Mouse (Mus musculus) activated CD4-positive, CD25-positive, alpha-beta regulatory T cell, adult 4 months (primary cell): ENCODE measurements around the gene Dhps. TPM values are rescaled to one million over a fixed set of nuclear protein-coding genes. Genes with fewer than 3 reads are reported as not detected.
"Not testable (repeated sequence)": the region's sequence is repeated elsewhere in the genome, so short reads cannot be mapped to it uniquely, and the experiment has no call there.

ENCODE experiments used
- ATAC-seq: one replicate; pipeline ENCODE4 v1.8.0; 2017
- polyA plus RNA-seq, 2 experiments: library from polyadenylated mRNA; unstranded; fragments of 100-300 nt; shearing (Covaris generic); gene quantifications; one replicate each; pipeline ENCODE4 v1.2.1; 2017

The Dhps gene
- polyA plus RNA-seq, 2 experiments from 2014 or later, result 28.3 to 29.8 TPM

DNA sequence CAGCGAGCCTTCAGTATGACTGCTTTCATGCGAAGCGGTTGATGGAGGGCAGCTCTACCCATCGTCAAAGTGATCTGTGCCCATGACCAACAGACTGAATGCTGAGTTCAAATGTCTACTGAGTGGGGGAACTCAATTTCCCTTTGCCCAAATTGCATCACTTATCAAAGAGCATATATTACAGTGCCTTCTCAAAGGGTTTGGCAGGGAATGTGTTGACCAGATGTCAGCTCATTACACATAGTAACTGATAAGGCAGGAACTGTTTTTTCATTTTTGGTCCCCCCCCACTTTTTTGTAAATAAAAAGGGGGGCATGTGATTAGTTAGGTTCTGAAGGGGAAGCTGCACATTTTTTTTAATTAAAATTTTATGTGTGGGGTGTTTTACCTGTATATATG is 9.0 kb upstream of the Dhps start:
- no peak for ATAC-seq

- no peak for ATAC-seq
Observed at GRCm38 (mm10) chr8:85065213-85065612, 6.3 kb upstream of the Dhps start.

- ATAC-seq, result no peak
Observed at GRCm38 (mm10) chr8:85067155-85067554, 4.4 kb upstream of the Dhps start.

GRCm38 (mm10) chr8:85067982-85068381 is 3.6 kb upstream of the Dhps start, which contains the start of gene Gm5741:
TSS of gene Gm5741 (minus strand) at chr8:85067982.
- no peak for ATAC-seq

GRCm38 (mm10) chr8:85071041-85071440 is 516 bp upstream of the Dhps start:
- no peak for ATAC-seq

- ATAC-seq, result no peak
Observed at GRCm38 (mm10) chr8:85072364-85072929, 890 bp downstream of the Dhps start.

DNA sequence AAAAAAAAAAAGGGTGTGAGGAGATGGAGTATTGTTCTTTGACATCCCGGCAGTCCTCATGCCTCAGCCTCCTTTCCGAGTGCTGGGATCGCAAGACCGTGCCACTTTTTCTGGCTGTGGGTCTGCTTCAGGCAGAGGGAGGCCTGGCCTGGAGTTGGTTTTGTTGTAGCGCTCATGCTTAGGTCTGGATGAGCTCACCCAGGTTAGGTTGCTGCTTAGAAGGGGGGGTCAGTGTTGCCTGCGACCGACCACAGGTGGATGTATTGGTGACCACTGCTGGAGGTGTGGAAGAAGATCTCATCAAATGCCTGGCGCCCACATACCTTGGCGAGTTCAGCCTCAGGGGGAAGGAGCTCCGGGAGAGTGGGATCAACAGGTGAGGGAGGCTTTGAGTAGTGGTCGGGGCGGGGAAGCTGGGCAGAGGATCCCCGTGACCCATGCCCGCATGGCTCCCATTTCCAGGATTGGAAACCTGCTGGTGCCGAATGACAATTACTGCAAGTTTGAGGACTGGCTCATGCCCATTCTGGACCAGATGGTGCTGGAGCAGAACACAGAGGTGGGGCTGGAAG is 1.6 kb downstream of the Dhps start:
- no peak for ATAC-seq

DNA sequence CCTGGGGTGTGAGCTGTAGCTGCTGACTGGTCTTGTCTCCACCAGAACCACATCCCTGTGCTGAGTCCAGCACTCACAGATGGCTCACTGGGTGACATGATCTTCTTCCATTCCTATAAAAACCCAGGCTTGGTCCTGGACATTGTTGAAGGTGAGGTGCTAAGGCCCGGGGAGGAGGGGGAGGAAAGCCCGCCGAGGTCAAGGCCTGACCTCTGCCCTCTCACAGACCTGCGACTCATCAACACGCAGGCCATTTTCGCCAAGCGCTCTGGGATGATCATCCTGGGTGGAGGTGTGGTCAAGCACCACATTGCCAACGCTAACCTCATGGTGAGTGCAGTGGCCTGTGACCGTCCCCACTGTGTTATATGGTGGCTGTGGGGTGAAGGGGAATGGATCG is 2.6 kb downstream of the Dhps start:
- ATAC-seq, result no peak

- no peak for ATAC-seq
Observed at GRCm38 (mm10) chr8:85074617-85075016, 3.1 kb downstream of the Dhps start.

DNA sequence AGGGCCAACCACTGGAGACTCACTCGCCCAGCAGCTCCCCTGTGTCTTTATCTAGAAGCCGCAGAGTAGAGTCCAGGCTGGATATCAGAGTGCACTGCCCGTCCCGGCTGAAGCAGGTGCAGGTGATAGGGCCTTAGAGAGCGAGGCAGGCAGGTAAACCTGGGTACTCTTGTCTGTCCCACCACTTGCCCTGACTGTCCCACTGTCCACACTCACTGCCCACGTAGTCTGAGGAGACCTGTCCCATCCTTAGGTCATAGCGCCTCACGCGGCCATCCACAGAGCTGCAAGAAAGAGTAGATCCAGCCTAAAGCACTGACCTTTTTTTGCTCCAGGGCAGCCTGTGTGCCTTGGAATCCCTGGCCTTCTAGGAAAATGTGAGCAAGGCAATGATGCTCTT is 4.4 kb downstream of the Dhps start:
- ATAC-seq, result no peak

DNA sequence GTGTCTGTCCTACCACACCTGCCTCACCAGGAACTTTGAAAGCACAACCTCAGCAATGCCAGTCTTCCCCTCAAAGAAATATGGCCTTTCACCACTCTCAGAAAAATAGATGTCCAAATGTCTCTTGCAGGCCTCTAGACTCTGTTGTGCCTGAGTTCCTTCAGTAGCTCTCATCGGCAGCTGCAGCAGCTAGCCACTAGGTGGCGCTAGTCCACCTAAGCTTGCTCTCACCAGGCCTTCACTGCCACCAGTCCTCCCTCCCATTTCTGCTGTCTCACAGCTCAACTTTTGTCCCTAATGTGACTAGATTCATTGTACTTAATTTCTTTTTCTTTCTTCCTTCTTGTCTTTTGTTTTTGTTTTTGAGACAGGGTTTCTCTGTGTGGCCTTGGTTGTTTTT is 5.4 kb downstream of the Dhps start:
- ATAC-seq, result peak; percentile 66

DNA sequence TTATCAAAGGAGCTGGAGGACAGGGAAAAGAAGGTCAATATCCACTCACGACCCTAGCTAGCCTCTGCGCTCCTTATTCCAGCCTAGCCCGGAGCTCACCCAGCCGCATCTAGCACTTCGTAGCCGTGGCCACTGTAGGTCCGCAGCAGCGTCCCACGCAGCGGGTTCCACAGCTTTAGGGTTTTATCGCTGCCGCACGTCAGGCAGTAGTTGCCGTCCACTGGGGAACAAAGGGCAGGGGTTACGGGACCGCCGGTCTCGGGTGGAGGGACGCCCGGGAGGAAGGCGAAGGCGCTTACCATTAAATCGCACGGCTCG is 8.6 kb downstream of the Dhps start:
- ATAC-seq, result no peak

DNA sequence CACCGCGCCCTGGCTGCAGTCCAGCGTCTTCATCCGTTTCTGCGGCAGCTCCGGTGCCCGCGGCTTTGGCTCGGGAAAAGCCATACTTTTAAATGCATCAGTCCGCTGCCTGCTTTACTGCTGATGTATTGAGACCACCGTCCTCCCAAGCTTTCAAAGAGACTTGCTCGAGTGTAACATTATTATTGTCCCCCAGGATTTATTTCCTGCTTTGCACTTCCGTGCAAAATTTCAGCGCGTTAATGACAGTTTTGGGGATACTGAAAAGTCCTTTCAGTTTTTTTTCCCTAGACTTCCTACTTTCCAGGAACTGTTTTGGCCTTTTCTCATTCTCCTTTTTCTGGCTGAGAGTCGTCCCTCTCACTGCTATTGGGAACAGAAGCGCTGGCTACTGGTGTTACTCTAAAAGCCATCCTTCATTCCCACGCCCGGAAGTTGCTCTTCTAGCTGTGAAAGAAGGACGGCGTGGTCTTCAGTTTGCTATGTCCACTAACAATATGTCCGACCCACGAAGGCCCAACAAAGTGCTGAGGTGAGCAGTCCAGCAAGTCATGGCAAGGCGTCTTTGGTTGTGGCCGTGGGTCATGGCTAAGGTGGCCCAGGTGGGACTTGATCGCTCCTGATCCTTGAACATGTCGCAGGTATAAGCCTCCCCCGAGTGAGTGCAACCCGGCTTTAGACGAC is 9.1 kb downstream of the Dhps start, which contains the start of gene Wdr83os:
Wdr83os (plus strand) TSS at position 209 of the 684 bp plus-strand sequence.
- ATAC-seq, result peak; percentile 7

DNA sequence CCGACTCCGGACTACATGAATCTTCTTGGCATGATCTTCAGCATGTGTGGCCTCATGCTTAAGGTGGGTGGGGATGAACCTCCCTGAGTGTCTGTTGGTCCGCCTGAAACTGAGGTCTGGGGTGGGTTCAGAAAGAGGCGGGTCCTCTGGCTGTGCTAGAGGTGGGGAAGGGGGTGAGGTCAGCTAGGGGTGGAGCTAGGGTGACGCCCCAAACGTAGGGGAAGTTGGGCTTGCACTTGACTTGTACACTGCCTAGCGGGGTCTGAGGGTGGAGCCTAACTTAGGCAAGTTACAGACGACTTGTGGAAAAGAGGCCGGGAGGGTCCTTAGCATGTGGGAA is 9.6 kb downstream of the Dhps start, which contains the start of gene Wdr83:
Wdr83 (minus strand) TSS at position 91 of the 340 bp plus-strand sequence.
- peak; percentile 20 for ATAC-seq

- not testable (repeated sequence) for ATAC-seq
Observed at GRCm38 (mm10) chr8:85082169-85082568, 10.6 kb downstream of the Dhps start.

DNA sequence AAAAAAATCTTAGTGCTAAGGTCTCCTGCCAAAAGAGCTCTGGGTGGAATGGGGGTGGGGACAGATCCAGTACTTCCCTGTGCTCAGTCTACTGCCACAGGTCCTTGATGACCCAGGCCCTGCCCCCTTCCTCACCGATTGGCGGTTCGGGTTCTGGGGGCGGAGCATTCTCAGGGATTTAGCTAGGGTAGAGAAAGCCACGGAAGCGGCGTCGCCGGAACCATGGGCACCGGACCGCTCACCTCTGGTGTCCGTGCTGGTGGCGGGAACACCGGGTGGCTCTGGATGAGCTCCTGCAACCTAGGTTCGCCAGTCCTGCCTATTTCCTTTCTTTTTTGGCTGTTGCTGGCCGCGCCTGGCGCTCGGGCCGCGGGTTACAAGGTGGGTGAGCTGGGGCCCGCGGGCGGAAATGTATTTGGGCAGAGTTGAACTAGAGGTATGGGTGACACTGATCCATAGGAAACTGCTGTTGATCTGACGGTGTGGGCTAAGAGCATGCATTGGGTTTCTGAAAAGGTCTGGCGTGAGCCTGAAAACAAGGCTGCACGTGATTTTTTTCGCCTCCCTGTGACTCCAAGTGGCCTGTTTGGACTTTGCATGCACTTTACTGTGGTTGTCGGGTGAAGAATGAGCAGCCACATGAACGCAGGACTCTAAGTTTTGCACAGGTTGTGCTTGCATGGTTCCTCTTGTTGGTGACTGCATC is 11.7 kb downstream of the Dhps start, which contains the start of gene Man2b1:
Man2b1 (plus strand) TSS at position 163 of the 706 bp plus-strand sequence.
- ATAC-seq, result peak; percentile 88

DNA sequence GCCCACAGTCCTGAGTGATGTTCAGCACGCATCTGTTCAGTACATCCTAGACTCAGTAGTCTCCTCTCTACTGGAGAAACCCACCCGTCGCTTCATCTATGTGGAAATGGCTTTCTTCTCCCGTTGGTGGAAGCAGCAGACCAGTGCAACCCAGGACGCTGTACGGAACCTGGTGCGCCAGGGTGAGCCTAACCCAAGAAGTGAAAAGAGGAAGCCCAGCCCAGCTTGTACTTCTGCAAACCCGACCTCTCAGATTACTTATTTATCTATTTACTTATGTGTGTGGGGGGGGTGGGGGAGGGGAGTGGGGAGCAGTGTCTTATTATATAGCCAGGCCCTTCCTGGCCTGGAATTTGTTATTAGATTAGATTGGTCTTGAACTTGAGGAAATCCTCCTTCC is 13.1 kb downstream of the Dhps start:
- no peak for ATAC-seq

- ATAC-seq, result no peak
Observed at GRCm38 (mm10) chr8:85086238-85086637, 14.7 kb downstream of the Dhps start.

- ATAC-seq, result no peak
Observed at GRCm38 (mm10) chr8:85088771-85089170, 17.2 kb downstream of the Dhps start.

- ATAC-seq, result no peak
Observed at GRCm38 (mm10) chr8:85090856-85091255, 19.3 kb downstream of the Dhps start.

GRCm38 (mm10) chr8:85091526-85092090 is 20.1 kb downstream of the Dhps start:
- ATAC-seq, result no peak

- ATAC-seq, result no peak
Observed at GRCm38 (mm10) chr8:85095051-85095450, 23.5 kb downstream of the Dhps start.

GRCm38 (mm10) chr8:85095566-85095965 is 24.0 kb downstream of the Dhps start:
- ATAC-seq, result no peak
